Comparison of ENCODE assay signal across 23 mouse cellular contexts in the genomic region with DNA sequence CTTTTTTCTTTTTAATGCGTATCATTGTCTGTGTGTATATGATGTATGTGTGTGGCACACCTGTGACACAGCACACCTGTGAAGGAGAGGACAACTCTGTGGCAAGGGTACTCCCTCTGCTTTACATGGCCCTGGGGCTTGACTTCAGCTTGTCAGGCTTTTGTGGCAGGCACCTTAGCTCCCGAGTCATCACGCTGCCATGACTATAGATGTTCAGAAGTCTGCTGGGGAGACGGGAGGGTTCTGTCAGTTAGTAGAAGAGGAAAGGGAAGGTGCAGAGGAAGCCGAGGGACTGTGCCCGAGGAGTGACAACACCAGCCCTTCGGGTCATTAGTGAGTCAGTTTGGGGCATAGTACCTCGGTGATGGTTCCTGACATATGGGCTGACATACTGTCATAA. TPM values are rescaled to one million over a fixed set of nuclear protein-coding genes. Genes with fewer than 3 reads are reported as not detected.
A peak's percentile ranks its signal among the peaks of the same experiment; 100 is the strongest.
DNase-seq lines count a peak whose midpoint lies in the region; ATAC-seq lines count a peak whose summit lies in the region.
"Had no signal": no experiment of that assay in that cellular context is flagged by ENCODE, and none has a peak within 500 bp of the region (broad histone marks: within the 10 kb centered on the region; RNA-seq: fewer than 3 reads in every experiment).

No protein-coding gene starts in this region.

- no peak for DNase-seq in forebrain, embryonic 14.5 days (ENCODE audit: low spot score)
- peak; percentile 55 for DNase-seq in heart, adult 11 months
- no peak for DNase-seq in heart, postnatal 36 days
- no peak for DNase-seq in hindbrain, embryonic 14.5 days (ENCODE audit: low spot score)
- DNase-seq: adrenal gland, adult 8-10 months; adrenal gland, postnatal 14 days; adrenal gland, postnatal 36 days; B cell, adult 2 months; cerebellum, adult 11-12 months; cerebellum, adult 2 months; cerebellum, adult 9-10 months; cerebellum, postnatal 10 days; cerebellum, postnatal 25 days had no signal

- intact Hi-C loops in heart, postnatal 36 days (cut with DNase I) = no loop called here

- H3K4me1 ChIP-seq in forebrain, embryonic 12.5 days = peaks cover 16% of the 10 kb centered on the region
- peaks cover 12% of the 10 kb centered on the region for H3K4me1 ChIP-seq in forebrain, embryonic 14.5 days (ENCODE audit: control insufficient read depth, insufficient read depth, low read length)
- peaks cover 12% of the 10 kb centered on the region; the same call in 1 of the 2 replicates for H3K4me1 ChIP-seq in hindbrain, embryonic 14.5 days (replicated peaks; ENCODE audit: control insufficient read depth, insufficient read depth, low read length)
- peaks cover 16% of the 10 kb centered on the region for H3K4me1 ChIP-seq in hindbrain, embryonic 13.5 days (replicated peaks)
- H3K4me1 ChIP-seq: embryonic facial prominence, embryonic 10.5 days; embryonic facial prominence, embryonic 12.5 days had no signal

- no peak overlapping the region for H3K9ac ChIP-seq in forebrain, embryonic 12.5 days
- H3K9ac ChIP-seq in forebrain, embryonic 14.5 days (ENCODE audit: low read length) = no peak overlapping the region
- no peak overlapping the region for H3K9ac ChIP-seq in hindbrain, embryonic 14.5 days
- H3K9ac ChIP-seq in hindbrain, embryonic 13.5 days = no peak overlapping the region
- H3K9ac ChIP-seq: embryonic facial prominence, embryonic 12.5 days had no signal

- no peaks in the 10 kb centered on the region for H3K9me3 ChIP-seq in forebrain, embryonic 12.5 days
- no peaks in the 10 kb centered on the region for H3K9me3 ChIP-seq in forebrain, embryonic 14.5 days (replicated peaks; ENCODE audit: control insufficient read depth, low read length)
- no peaks in the 10 kb centered on the region for H3K9me3 ChIP-seq in hindbrain, embryonic 14.5 days (ENCODE audit: control insufficient read depth, low read length)
- H3K9me3 ChIP-seq in hindbrain, embryonic 13.5 days = no peaks in the 10 kb centered on the region
- H3K9me3 ChIP-seq: embryonic facial prominence, embryonic 10.5 days; embryonic facial prominence, embryonic 12.5 days; G1E had no signal

- no peak for ATAC-seq in forebrain, embryonic 12.5 days (ENCODE audit: low FRiP score)
- ATAC-seq in forebrain, embryonic 14.5 days = no peak
- ATAC-seq in hindbrain, embryonic 14.5 days (ENCODE audit: low FRiP score) = 0 out of 2 replicates have a peak, but pooled peaks have one; percentile 21
- ATAC-seq in hindbrain, embryonic 13.5 days (ENCODE audit: low FRiP score) = no peak
- ATAC-seq: activated CD4-positive, CD25-positive, alpha-beta regulatory T cell, adult 4 months; CD4-positive, CD25-positive, alpha-beta regulatory T cell, adult 4 months; forebrain, embryonic 16.5 days; Patski had no signal

- H3K4me3 ChIP-seq in forebrain, embryonic 12.5 days (replicated peaks) = no peak overlapping the region
- H3K4me3 ChIP-seq in forebrain, embryonic 14.5 days (ENCODE audit: low read depth, low read length) = no peak overlapping the region
- no peak overlapping the region for H3K4me3 ChIP-seq in hindbrain, embryonic 14.5 days (replicated peaks; ENCODE audit: low read length)
- H3K4me3 ChIP-seq in hindbrain, embryonic 13.5 days = no peak overlapping the region
- H3K4me3 ChIP-seq: embryonic facial prominence, embryonic 10.5 days; embryonic facial prominence, embryonic 12.5 days had no signal

- no peaks in the 10 kb centered on the region for H3K27me3 ChIP-seq in forebrain, embryonic 12.5 days
- H3K27me3 ChIP-seq in forebrain, embryonic 14.5 days (replicated peaks; ENCODE audit: control insufficient read depth, insufficient read depth, low read length) = no peaks in the 10 kb centered on the region
- H3K27me3 ChIP-seq in hindbrain, embryonic 14.5 days (ENCODE audit: control insufficient read depth, insufficient read depth, low read length) = no peaks in the 10 kb centered on the region
- no peaks in the 10 kb centered on the region for H3K27me3 ChIP-seq in hindbrain, embryonic 13.5 days
- H3K27me3 ChIP-seq: CH12.LX; embryonic facial prominence, embryonic 12.5 days; Patski had no signal

- peaks cover 46% of the 10 kb centered on the region for H3K36me3 ChIP-seq in forebrain, embryonic 12.5 days (replicated peaks)
- H3K36me3 ChIP-seq in forebrain, embryonic 14.5 days (ENCODE audit: control insufficient read depth, insufficient read depth, low read length) = peaks cover 51% of the 10 kb centered on the region
- H3K36me3 ChIP-seq in hindbrain, embryonic 14.5 days (replicated peaks; ENCODE audit: control insufficient read depth, insufficient read depth) = peaks cover 55% of the 10 kb centered on the region
- peaks cover 55% of the 10 kb centered on the region for H3K36me3 ChIP-seq in hindbrain, embryonic 13.5 days
- H3K36me3 ChIP-seq: G1E had no signal

- WGBS in forebrain, embryonic 12.5 days = 89% methylated on average over 8 of the region's 8 CpGs
- WGBS in forebrain, embryonic 14.5 days = 88% methylated on average over 8 of the region's 8 CpGs
- WGBS in hindbrain, embryonic 14.5 days = 78% methylated on average over 8 of the region's 8 CpGs
- WGBS in hindbrain, embryonic 13.5 days = 87% methylated on average over 8 of the region's 8 CpGs

- H3K4me2 ChIP-seq in forebrain, embryonic 12.5 days = no peak overlapping the region
- no peak overlapping the region for H3K4me2 ChIP-seq in forebrain, embryonic 14.5 days (ENCODE audit: low read length)
- no peak overlapping the region for H3K4me2 ChIP-seq in hindbrain, embryonic 14.5 days (replicated peaks)
- H3K4me2 ChIP-seq in hindbrain, embryonic 13.5 days = no peak overlapping the region
- H3K4me2 ChIP-seq: embryonic facial prominence, embryonic 12.5 days had no signal

- H3K27ac ChIP-seq in forebrain, embryonic 12.5 days = peak overlapping the region; percentile 13; the same call in 1 of the 2 replicates
- H3K27ac ChIP-seq in forebrain, embryonic 14.5 days (ENCODE audit: low read depth, low read length) = no peak overlapping the region
- no peak overlapping the region for H3K27ac ChIP-seq in hindbrain, embryonic 14.5 days
- H3K27ac ChIP-seq in hindbrain, embryonic 13.5 days = no peak overlapping the region
- H3K27ac ChIP-seq: embryonic facial prominence, embryonic 10.5 days; embryonic facial prominence, embryonic 12.5 days had no signal

RNA-seq across cellular contexts. Expression of a gene that starts 13.0 kb away (rescaled TPM):
- 22.3 and 24.4 TPM in 2 replicates for polyA plus RNA-seq in forebrain, embryonic 12.5 days (2016; fragmentation: Nextera tagmentation; extraction: Ambion mirVana)
- 34.7 and 42.0 TPM in 2 replicates for polyA plus RNA-seq in forebrain, embryonic 14.5 days (2014; fragmentation: Nextera tagmentation; extraction: Ambion mirVana)
- 1 to 10 TPM; 6.4 to 9.3 TPM for total RNA-seq in heart, postnatal 36 days (2021)
- polyA plus RNA-seq in hindbrain, embryonic 14.5 days (2014; fragmentation: Nextera tagmentation; extraction: Ambion mirVana) = 41.1 and 48.1 TPM in 2 replicates
- 21.4 and 27.2 TPM in 2 replicates for polyA plus RNA-seq in hindbrain, embryonic 13.5 days (2015; fragmentation: Nextera tagmentation; extraction: Ambion mirVana)
- polyA plus RNA-seq: G1E had no signal
